9 mouse cellular contexts compared by ENCODE assay signal in the genomic region with DNA sequence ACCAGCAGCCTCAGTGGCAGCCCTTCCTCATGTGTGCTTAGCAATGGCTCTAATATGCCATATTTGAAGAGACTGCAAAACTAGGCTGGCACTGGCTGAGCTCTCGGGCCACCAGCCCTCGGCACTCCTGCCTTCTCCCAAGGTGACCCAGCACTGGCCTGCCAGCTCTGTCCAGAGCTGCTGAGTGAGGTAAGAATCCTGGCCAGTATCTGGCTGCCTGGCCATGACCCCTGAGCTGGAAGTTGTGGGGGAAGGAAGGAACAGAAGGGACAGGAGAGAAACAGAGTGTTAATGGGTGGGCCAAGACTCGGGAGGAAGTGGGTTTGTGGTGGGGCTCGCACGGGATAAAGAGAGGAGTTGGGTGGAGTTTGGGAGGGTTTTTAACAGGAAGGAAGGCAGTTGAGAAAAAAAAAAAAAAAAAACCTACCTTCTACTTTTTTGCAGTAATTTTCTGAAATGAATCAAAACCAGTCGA. TPM values are rescaled to one million over a fixed set of nuclear protein-coding genes. Genes with fewer than 3 reads are reported as not detected.
DNase-seq lines count a peak whose midpoint lies in the region; ATAC-seq and TF ChIP-seq lines count a peak whose summit lies in the region.
"Had no signal": no experiment of that assay in that cellular context is flagged by ENCODE, and none has a peak within 500 bp of the region (broad histone marks: within the 10 kb centered on the region; RNA-seq: fewer than 3 reads in every experiment).

No protein-coding gene starts in this region.

- no peak for TF ChIP-seq CTCF in small intestine, adult 2 months (IDR thresholded peaks at IDR 0.05; ENCODE audit: extremely low read depth, insufficient read length, insufficient replicate concordance, low read depth, low read length)

- H3K36me3 ChIP-seq in heart, embryonic 14.5 days (ENCODE audit: control insufficient read depth, insufficient read depth, low read length) = no peaks in the 10 kb centered on the region
- H3K36me3 ChIP-seq in limb, embryonic 15.5 days = no peaks in the 10 kb centered on the region
- no peaks in the 10 kb centered on the region for H3K36me3 ChIP-seq in small intestine, adult 2 months (ENCODE audit: control insufficient read depth, insufficient read depth, low read length)
- H3K36me3 ChIP-seq in midbrain, embryonic 14.5 days (ENCODE audit: control insufficient read depth, insufficient read depth, low read length) = no peaks in the 10 kb centered on the region

- H3K27ac ChIP-seq in heart, embryonic 14.5 days (replicated peaks in 1 of 2; ENCODE audit: control insufficient read depth in 1 of 2, insufficient read depth in 1 of 2, low read depth in 2 of 2, low read length in 2 of 2) = peak overlapping the region; percentile 96 to 98
- peak overlapping the region; percentile 67; the same call in 1 of the 2 replicates for H3K27ac ChIP-seq in limb, embryonic 15.5 days
- H3K27ac ChIP-seq in small intestine, adult 2 months (ENCODE audit: insufficient read depth, low read depth, low read length) = peak overlapping the region; percentile 51
- no peak overlapping the region for H3K27ac ChIP-seq in midbrain, embryonic 14.5 days (replicated peaks; ENCODE audit: low read depth, low read length)

- H3K9me3 ChIP-seq in heart, embryonic 14.5 days (ENCODE audit: control insufficient read depth, low read length) = no peaks in the 10 kb centered on the region
- no peaks in the 10 kb centered on the region for H3K9me3 ChIP-seq in limb, embryonic 15.5 days
- no peaks in the 10 kb centered on the region for H3K9me3 ChIP-seq in midbrain, embryonic 14.5 days (ENCODE audit: control insufficient read depth, low read length)

- 15% methylated on average over 6 of the region's 6 CpGs for WGBS in heart, embryonic 14.5 days
- WGBS in limb, embryonic 15.5 days = 34% methylated on average over 6 of the region's 6 CpGs
- WGBS in small intestine, adult 2 months = 70% methylated on average over 6 of the region's 6 CpGs
- WGBS in midbrain, embryonic 14.5 days = 75% methylated on average over 6 of the region's 6 CpGs

- no peaks in the 10 kb centered on the region for H3K27me3 ChIP-seq in heart, embryonic 14.5 days (ENCODE audit: control insufficient read depth, insufficient read depth, low read length)
- no peaks in the 10 kb centered on the region for H3K27me3 ChIP-seq in limb, embryonic 15.5 days
- no peaks in the 10 kb centered on the region for H3K27me3 ChIP-seq in small intestine, adult 2 months (ENCODE audit: control insufficient read depth, insufficient read depth, low read length)
- H3K27me3 ChIP-seq in midbrain, embryonic 14.5 days (ENCODE audit: control insufficient read depth, insufficient read depth, low read length) = no peaks in the 10 kb centered on the region

- H3K4me1 ChIP-seq in heart, embryonic 14.5 days (ENCODE audit: control insufficient read depth in 2 of 2, insufficient read depth in 2 of 2, low read length in 2 of 2) = peaks cover 29 to 34% of the 10 kb centered on the region in 2 experiments
- peaks cover 16% of the 10 kb centered on the region for H3K4me1 ChIP-seq in limb, embryonic 15.5 days
- H3K4me1 ChIP-seq in small intestine, adult 2 months (ENCODE audit: control insufficient read depth, insufficient read depth, insufficient read length, low read length) = peaks cover 16% of the 10 kb centered on the region; the same call in 1 of the 2 replicates
- H3K4me1 ChIP-seq in midbrain, embryonic 14.5 days (ENCODE audit: control insufficient read depth, insufficient read depth, low read length) = no peaks in the 10 kb centered on the region

- no peak overlapping the region for H3K4me3 ChIP-seq in heart, embryonic 14.5 days (ENCODE audit: control insufficient read depth in 1 of 2, insufficient read depth in 1 of 2, low read depth in 1 of 2, low read length in 2 of 2)
- H3K4me3 ChIP-seq in limb, embryonic 15.5 days = no peak overlapping the region
- H3K4me3 ChIP-seq in small intestine, adult 2 months (ENCODE audit: low read depth, low read length) = no peak overlapping the region
- no peak overlapping the region for H3K4me3 ChIP-seq in midbrain, embryonic 14.5 days (replicated peaks; ENCODE audit: low read depth, low read length)

- no peak; the same call in 1 of the 2 replicates for ATAC-seq in heart, embryonic 14.5 days (ENCODE audit: insufficient number of reproducible peaks, insufficient read depth, low FRiP score, low read depth)
- no peak for ATAC-seq in limb, embryonic 15.5 days (ENCODE audit: insufficient number of reproducible peaks, low FRiP score, low TSS enrichment, low read depth)
- no peak for ATAC-seq in cerebellum, adult (ENCODE audit: insufficient number of reproducible peaks, low FRiP score, low TSS enrichment)
- ATAC-seq in midbrain, embryonic 14.5 days (ENCODE audit: low FRiP score, low TSS enrichment) = no peak

- TF ChIP-seq POLR2A in small intestine, adult 2 months (IDR thresholded peaks at IDR 0.05; ENCODE audit: low read depth, low read length) = no peak

- H3K9ac ChIP-seq in heart, embryonic 14.5 days (ENCODE audit: low read length) = peak overlapping the region; percentile 54
- no peak overlapping the region for H3K9ac ChIP-seq in limb, embryonic 15.5 days
- H3K9ac ChIP-seq in midbrain, embryonic 14.5 days (replicated peaks; ENCODE audit: low read length) = no peak overlapping the region
- H3K9ac ChIP-seq: lung, embryonic 14.5 days had no signal

- peak overlapping the region; percentile 48 for H3K4me2 ChIP-seq in heart, embryonic 14.5 days (ENCODE audit: low read length)
- H3K4me2 ChIP-seq in limb, embryonic 15.5 days = no peak overlapping the region
- H3K4me2 ChIP-seq in midbrain, embryonic 14.5 days (ENCODE audit: low read length) = no peak overlapping the region
- H3K4me2 ChIP-seq: lung, embryonic 14.5 days had no signal

- peak; percentile 58 for DNase-seq in 3134 (ENCODE audit: extremely low read depth, insufficient read length, low spot score)
- DNase-seq in adrenal gland, adult 8-10 months = peak; percentile 74
- no peak for DNase-seq in midbrain, embryonic 14.5 days
- DNase-seq in layer of hippocampus, postnatal 25 days (ENCODE audit: extremely low spot score in 1 of 2, low spot score in 1 of 2) = no peak
- DNase-seq: lung, embryonic 14.5 days had no signal

RNA-seq across cellular contexts. Expression of gene Ppp2r5a, which starts 17.9 kb away (rescaled TPM):
- total RNA-seq in adrenal gland, adult 8-10 months (2022) = 100 to 1,000 TPM in 3 of 4 experiments, 10 to 100 TPM in 1; 91.2 to 155 (median 133) TPM
- polyA plus RNA-seq in heart, embryonic 14.5 days (2014; fragmentation: Nextera tagmentation; extraction: Ambion mirVana) = 55.0 and 62.4 TPM in 2 replicates
- polyA plus RNA-seq in limb, embryonic 15.5 days (2015; fragmentation: Nextera tagmentation; extraction: Ambion mirVana) = 19.0 and 20.6 TPM in 2 replicates
- 18.5 and 46.6 TPM in 2 replicates for polyA plus RNA-seq in small intestine, adult 2 months (2012; rRNA removed)
- 8.5 TPM in 2 replicates for polyA plus RNA-seq in midbrain, embryonic 14.5 days (2014; fragmentation: Nextera tagmentation; extraction: Ambion mirVana)
- total RNA-seq in layer of hippocampus, postnatal 25 days (2021) = 10 to 100 TPM; 69.3 to 70.9 TPM

Comparison
In these comparisons a context has a peak if more than half of its experiments do, and no peak if none do; other contexts are left out.
1. DNase-seq: peak in 3134 (single experiment) and adrenal gland, adult 8-10 months (single experiment); none in midbrain, embryonic 14.5 days (single experiment) and layer of hippocampus, postnatal 25 days (0 of 2).